Mouse (Mus musculus) adrenal gland, adult 18-20 months (tissue): ENCODE measurements at regions not wholly inside any gene's neighbourhood (a gene's known extent, or its start where the extent isn't known, plus 50 kb on each side); places are given as distances from the start of the nearest gene placed in this dataset.

Experiments
- DNase-seq, 2 experiments: peaks; one replicate each; pipeline ENCODE4 v3.0.0; 2021 to 2022; ENCODE audit warnings: low spot score in 2 of 2

GRCm38 (mm10) chr15:70920138-70920537, 2914.2 kb upstream of the Gm6569 start:
- DNase-seq = no peak

- peak; percentile 22 to 26 for DNase-seq
Observed at GRCm38 (mm10) chr15:70920862-70921261, 2913.5 kb upstream of the Gm6569 start.
